Mouse (Mus musculus): ENCODE measurements around the gene Prrg4. TPM values are rescaled to one million over a fixed set of nuclear protein-coding genes. Genes with fewer than 3 reads are reported as not detected.
A peak's percentile ranks its signal among the peaks of the same experiment; 100 is the strongest.

The Prrg4 gene
- polyA plus RNA-seq, 1 experiment from 2014 or later = 0.33 TPM

DNA sequence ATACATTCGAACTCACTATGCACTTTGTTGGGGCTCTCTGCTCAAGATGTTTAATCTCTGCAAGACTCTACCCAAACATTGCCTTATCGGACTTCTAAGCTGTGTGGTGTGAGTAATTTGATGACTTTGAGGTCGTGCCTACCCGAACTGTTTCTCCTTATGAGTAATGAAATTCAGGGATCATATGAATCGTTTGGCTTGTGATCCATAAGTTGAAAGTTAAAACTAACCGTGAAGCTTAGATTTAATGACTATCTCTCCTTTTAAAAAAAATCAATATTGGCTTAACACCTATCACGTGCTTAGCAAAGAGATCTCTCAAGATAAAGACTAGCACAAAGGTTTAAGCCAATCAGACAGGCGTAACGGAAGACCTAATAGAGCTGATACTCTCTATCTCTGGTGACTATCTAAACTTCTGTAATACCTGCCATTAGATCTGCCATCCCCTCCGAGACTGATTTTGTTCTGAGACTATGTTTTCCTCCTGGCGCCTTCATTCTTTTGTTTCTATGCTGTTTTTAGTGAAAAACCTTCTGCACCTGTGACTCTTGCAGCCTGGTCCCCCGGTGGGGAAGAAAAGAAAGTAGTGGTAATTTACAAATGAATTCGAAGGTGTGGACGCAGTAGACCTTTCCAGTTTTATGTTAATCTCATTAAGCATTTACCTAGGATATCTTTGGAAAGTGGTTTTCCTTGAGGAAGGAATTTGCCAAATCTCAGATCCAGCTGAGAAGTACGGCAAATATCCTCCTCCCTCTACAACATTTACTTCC is 31.9 kb downstream of the Prrg4 start:
- Histone ChIP-seq H3K27ac (ENCODE audit: low read length) (peak overlapping the region; percentile 89; the same call in 1 of the 2 replicates), H3K9ac (ENCODE audit: low read depth, low read length) (peak overlapping the region; percentile 87), H3K4me2 (ENCODE audit: low read depth, low read length) (peak overlapping the region; percentile 97), H3K27me3 (ENCODE audit: control insufficient read depth, insufficient read depth, low read depth, low read length) (no peaks in the 10 kb centered on the region), H3K36me3 (ENCODE audit: control insufficient read depth, insufficient read depth) (no peaks in the 10 kb centered on the region), H3K9me3 (replicated peaks; ENCODE audit: control insufficient read depth, low read length) (no peaks in the 10 kb centered on the region), H3K4me1 (ENCODE audit: control insufficient read depth, low read depth, low read length) (peaks cover 18% of the 10 kb centered on the region), H3K4me3 (ENCODE audit: low read depth, low read length) (peak overlapping the region; percentile 86)
- no peak for ATAC-seq (ENCODE audit: low read depth)
- 4% methylated on average over 15 of the region's 15 CpGs for WGBS (ENCODE audit: insufficient replicate concordance)

DNA sequence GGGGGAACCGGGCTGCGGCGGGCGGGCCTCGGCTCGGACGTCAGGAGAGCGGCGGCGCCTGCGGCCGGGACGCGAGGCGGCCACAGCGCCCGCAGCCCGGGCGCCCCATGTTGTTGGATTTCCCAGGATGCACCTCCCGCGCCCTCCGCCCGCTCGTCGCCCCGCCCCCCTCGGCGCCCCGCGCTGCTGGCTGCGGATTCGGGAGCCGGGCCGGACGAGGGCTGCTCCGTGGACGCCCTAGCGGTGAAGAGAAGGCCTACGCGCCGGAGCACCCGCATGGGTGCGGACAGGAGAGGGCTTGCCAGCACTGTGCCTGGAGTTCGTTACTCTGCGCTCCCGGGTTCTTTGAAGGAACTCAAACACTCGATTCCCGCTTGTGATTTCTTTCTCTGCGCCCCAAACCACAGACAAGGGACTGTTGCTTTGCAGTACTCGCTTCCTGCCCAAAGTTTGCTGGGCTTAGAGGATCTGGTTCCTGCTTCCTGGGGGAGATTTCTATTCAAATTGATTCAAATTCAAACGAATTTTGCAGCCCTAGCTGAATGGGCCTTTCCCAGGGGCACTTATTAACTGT is 32.7 kb downstream of the Prrg4 start:
- peak; percentile 91 for ATAC-seq (ENCODE audit: low read depth)
- Histone ChIP-seq H3K27me3 (ENCODE audit: control insufficient read depth, insufficient read depth, low read depth, low read length) (no peaks in the 10 kb centered on the region), H3K4me2 (ENCODE audit: low read depth, low read length) (peak overlapping the region; percentile 97), H3K9me3 (replicated peaks; ENCODE audit: control insufficient read depth, low read length) (no peaks in the 10 kb centered on the region), H3K27ac (ENCODE audit: low read length) (peak overlapping the region; percentile 89), H3K4me3 (ENCODE audit: low read depth, low read length) (peak overlapping the region; percentile 86), H3K9ac (ENCODE audit: low read depth, low read length) (peak overlapping the region; percentile 87), H3K36me3 (ENCODE audit: control insufficient read depth, insufficient read depth) (no peaks in the 10 kb centered on the region), H3K4me1 (ENCODE audit: control insufficient read depth, low read depth, low read length) (peaks cover 18% of the 10 kb centered on the region)
- under 1% methylated on average over 36 of the region's 51 CpGs for WGBS (ENCODE audit: insufficient replicate concordance)

DNA sequence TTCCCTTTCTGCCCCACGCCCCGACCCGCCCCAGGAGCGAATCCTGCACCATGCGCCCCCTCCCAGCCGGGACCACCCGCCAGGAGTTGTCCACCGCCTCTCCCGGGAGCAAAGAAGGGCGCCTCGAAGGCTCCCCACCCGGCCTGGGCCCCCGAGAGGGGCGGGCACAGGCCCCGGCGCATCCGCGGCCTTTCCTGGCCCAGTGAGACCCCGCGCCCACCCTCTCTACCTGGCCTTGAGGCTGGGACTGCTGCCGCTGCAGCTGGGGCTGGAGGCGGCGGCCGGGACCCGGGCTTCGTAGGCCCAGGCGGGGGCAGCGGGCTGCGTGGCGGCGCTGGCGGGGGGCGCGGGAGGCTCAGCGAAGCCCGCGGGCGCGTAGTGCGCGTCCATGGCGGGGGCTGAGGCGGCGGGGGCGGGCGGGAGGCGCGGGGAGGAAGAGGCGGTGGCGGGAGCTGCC is 33.3 kb downstream of the Prrg4 start, which contains the start of gene Qser1:
TSS of gene Qser1 (minus strand) at position 390 of the 457 bp plus-strand sequence.
- peaks cover 18% of the 10 kb centered on the region for H3K4me1 ChIP-seq (ENCODE audit: control insufficient read depth, low read depth, low read length)
- H3K27ac ChIP-seq (ENCODE audit: low read length) = peak within 1 kb of the TSS; percentile 89
- no peaks in the 10 kb centered on the region for H3K9me3 ChIP-seq (replicated peaks; ENCODE audit: control insufficient read depth, low read length)
- under 1% methylated on average over 34 of the region's 50 CpGs for WGBS (ENCODE audit: insufficient replicate concordance)
- peak within 1 kb of the TSS; percentile 87 for H3K9ac ChIP-seq (ENCODE audit: low read depth, low read length)
- no peaks in the 10 kb centered on the region for H3K36me3 ChIP-seq (ENCODE audit: control insufficient read depth, insufficient read depth)
- peak within 1 kb of the TSS; percentile 97 for H3K4me2 ChIP-seq (ENCODE audit: low read depth, low read length)
- no peak for ATAC-seq (ENCODE audit: low read depth)
- H3K4me3 ChIP-seq (ENCODE audit: low read depth, low read length) = peak within 1 kb of the TSS; percentile 86
- no peaks in the 10 kb centered on the region for H3K27me3 ChIP-seq (ENCODE audit: control insufficient read depth, insufficient read depth, low read depth, low read length)

DNA sequence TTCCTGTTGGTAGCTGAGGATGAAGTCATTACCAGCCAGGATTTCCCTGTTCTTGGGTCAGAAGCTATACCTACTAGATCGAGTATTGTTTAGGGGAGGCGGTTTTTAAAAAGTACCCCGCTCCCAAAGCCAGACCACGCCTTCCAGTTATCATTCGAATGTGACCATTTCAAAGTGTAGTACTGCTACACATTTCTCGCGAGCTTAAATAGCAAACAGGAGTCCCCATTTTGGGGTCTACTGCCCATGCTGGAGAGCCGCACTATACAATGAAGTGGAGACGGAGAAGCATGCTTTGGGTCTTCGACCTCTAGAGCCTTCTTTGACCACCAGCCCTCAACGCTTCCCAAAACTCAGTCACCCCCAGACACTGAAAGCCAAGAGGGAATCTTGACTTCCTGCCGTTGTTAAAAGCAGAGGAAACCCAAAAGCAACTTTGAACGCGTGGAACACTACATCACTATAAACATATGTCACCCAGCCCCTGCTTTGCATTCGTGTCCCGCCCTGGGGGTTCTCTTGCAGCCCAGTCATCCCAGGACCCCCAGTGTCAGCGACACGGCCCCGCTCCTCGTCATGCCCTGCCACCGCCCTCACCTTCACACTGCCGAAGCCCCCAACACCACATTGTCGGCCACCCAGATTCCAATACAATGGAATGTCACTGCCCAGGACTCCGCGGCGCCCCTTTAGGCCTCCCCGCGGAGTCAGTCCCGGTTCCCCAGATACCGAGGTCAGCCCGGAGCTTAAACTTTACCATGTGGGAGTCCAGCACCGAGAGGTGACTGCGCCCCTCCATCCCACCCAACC is 33.9 kb downstream of the Prrg4 start:
- ATAC-seq (ENCODE audit: low read depth) = peak; percentile 12
- Histone ChIP-seq H3K36me3 (ENCODE audit: control insufficient read depth, insufficient read depth) (no peaks in the 10 kb centered on the region), H3K27me3 (ENCODE audit: control insufficient read depth, insufficient read depth, low read depth, low read length) (no peaks in the 10 kb centered on the region), H3K9ac (ENCODE audit: low read depth, low read length) (peak overlapping the region; percentile 87), H3K4me1 (ENCODE audit: control insufficient read depth, low read depth, low read length) (peaks cover 18% of the 10 kb centered on the region), H3K27ac (ENCODE audit: low read length) (peak overlapping the region; percentile 89), H3K9me3 (replicated peaks; ENCODE audit: control insufficient read depth, low read length) (no peaks in the 10 kb centered on the region), H3K4me3 (ENCODE audit: low read depth, low read length) (peak overlapping the region; percentile 86), H3K4me2 (ENCODE audit: low read depth, low read length) (peak overlapping the region; percentile 97)
- WGBS (ENCODE audit: insufficient replicate concordance) = under 1% methylated on average over 33 of the region's 33 CpGs

DNA sequence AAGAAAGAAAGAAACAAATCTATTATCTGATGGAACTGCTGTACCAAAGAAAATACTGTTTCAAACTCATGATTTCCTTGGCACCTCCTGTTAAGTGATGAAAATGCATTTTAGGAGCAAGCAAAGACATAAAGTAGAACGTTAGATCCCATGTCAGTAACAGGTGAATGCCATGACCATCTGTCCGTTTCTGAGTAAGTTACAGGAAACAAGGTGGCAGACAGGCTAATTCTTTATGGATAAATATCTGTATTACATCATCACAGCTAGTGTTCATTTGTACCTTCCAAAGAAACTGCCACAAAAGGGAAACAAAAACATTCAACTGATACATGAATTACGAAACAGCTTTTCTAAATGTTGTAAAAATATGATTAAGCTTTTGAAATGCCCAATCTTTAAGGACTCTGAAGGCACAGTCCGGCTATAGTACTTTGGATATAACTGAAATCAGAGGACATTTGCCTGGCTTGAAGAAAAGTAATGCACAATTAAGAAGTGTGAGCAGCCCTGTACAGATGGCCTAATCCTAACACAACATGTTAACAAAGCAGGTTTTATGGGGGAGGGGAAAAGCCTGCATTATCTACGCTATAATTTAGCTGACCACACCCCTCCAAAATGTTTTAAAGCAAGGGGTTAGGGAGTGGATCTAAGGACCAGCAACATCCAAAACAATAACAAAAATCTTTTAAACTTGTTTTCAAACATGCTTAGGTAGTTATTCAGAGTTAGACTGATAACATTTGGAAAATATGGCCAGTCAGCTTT is 35.3 kb downstream of the Prrg4 start:
- 48% methylated on average over 5 of the region's 5 CpGs for WGBS (ENCODE audit: insufficient replicate concordance)
- ATAC-seq (ENCODE audit: low read depth) = no peak
- Histone ChIP-seq H3K36me3 (ENCODE audit: control insufficient read depth, insufficient read depth) (no peaks in the 10 kb centered on the region), H3K9me3 (replicated peaks; ENCODE audit: control insufficient read depth, low read length) (no peaks in the 10 kb centered on the region), H3K4me2 (ENCODE audit: low read depth, low read length) (no peak overlapping the region), H3K27ac (ENCODE audit: low read length) (no peak overlapping the region), H3K4me3 (ENCODE audit: low read depth, low read length) (no peak overlapping the region), H3K4me1 (ENCODE audit: control insufficient read depth, low read depth, low read length) (peaks cover 18% of the 10 kb centered on the region), H3K9ac (ENCODE audit: low read depth, low read length) (no peak overlapping the region), H3K27me3 (ENCODE audit: control insufficient read depth, insufficient read depth, low read depth, low read length) (no peaks in the 10 kb centered on the region)

DNA sequence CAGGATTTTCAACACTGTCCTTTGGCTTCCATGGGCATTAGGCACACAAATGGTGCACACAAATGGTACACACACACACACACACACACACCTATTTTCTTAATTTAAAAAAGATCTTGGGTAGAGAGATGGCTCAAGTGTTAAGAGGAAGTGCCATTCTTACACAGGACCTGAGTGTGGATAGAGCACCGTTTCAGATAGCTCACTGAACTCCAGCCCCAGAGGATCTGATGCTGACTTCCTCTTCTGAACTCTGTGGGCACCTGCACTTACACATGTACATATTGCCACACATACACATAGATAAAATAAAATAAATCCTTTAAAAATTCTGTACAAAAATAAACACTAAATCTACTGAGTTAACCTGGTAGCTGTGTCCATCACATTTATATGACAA is 44.2 kb downstream of the Prrg4 start:
- no peaks in the 10 kb centered on the region for H3K27me3 ChIP-seq (ENCODE audit: control insufficient read depth, insufficient read depth, low read depth, low read length)
- no peaks in the 10 kb centered on the region for H3K4me1 ChIP-seq (ENCODE audit: control insufficient read depth, low read depth, low read length)
- no peak overlapping the region for H3K27ac ChIP-seq (ENCODE audit: low read length)
- H3K9me3 ChIP-seq (replicated peaks; ENCODE audit: control insufficient read depth, low read length) = no peaks in the 10 kb centered on the region
- H3K4me2 ChIP-seq (ENCODE audit: low read depth, low read length) = no peak overlapping the region
- no peak for ATAC-seq (ENCODE audit: low read depth)
- H3K4me3 ChIP-seq (ENCODE audit: low read depth, low read length) = no peak overlapping the region
- no peaks in the 10 kb centered on the region for H3K36me3 ChIP-seq (ENCODE audit: control insufficient read depth, insufficient read depth)
- WGBS (ENCODE audit: insufficient replicate concordance) = 28% methylated on average over 1 of the region's 1 CpGs
- H3K9ac ChIP-seq (ENCODE audit: low read depth, low read length) = no peak overlapping the region

Other genes starting within 250 kb of the Prrg4 start
- gene Tcp11l1, start 137.7 kb downstream of the Prrg4 start, polyA plus RNA-seq (2015; fragmentation: Nextera tagmentation; extraction: Ambion mirVana) = 4.3 and 4.6 TPM in 2 replicates
- not detected in 2 replicates for gene Pin1rt1, start 133.5 kb downstream of the Prrg4 start, polyA plus RNA-seq (2015; fragmentation: Nextera tagmentation; extraction: Ambion mirVana)
- gene Depdc7, start 107.0 kb downstream of the Prrg4 start, polyA plus RNA-seq (2015; fragmentation: Nextera tagmentation; extraction: Ambion mirVana) = 13.0 and 14.0 TPM in 2 replicates
- 1.6 and 1.7 TPM in 2 replicates for gene Qser1, start 33.1 kb downstream of the Prrg4 start, polyA plus RNA-seq (2015; fragmentation: Nextera tagmentation; extraction: Ambion mirVana)
- gene Ccdc73, start 17.9 kb upstream of the Prrg4 start, polyA plus RNA-seq (2015; fragmentation: Nextera tagmentation; extraction: Ambion mirVana) = 2.1 and 3.1 TPM in 2 replicates
- 110 and 126 TPM in 2 replicates for gene Eif3m, start 167.2 kb upstream of the Prrg4 start, polyA plus RNA-seq (2015; fragmentation: Nextera tagmentation; extraction: Ambion mirVana)
- not detected in 2 replicates for gene Gm11060, start 242.1 kb upstream of the Prrg4 start, polyA plus RNA-seq (2015; fragmentation: Nextera tagmentation; extraction: Ambion mirVana)